Mouse (Mus musculus) C2C12 (cell line): ENCODE results near the gene Mrpl32.

Experiments used
- CEBPB ChIP-seq: IDR thresholded peaks from one replicate; pipeline ENCODE4 v1.6.1; 2011; ENCODE audit warnings: low read depth, mild to moderate bottlenecking, control low read depth, moderate library complexity
- CTCF ChIP-seq: IDR thresholded peaks from one replicate; pipeline ENCODE4 v1.5.1; 2011; ENCODE audit not compliant: control insufficient read depth, insufficient read depth, insufficient read length
- FOSL1 ChIP-seq: IDR thresholded peaks from one replicate; pipeline ENCODE4 v1.8.0; 2011; ENCODE audit warnings: mild to moderate bottlenecking, low read length; ENCODE audit not compliant: poor library complexity, insufficient read depth, severe bottlenecking
- MAX ChIP-seq: IDR thresholded peaks from one replicate; pipeline ENCODE4 v1.6.1; 2011; ENCODE audit warnings: mild to moderate bottlenecking, control low read depth
- MYOD1 ChIP-seq: IDR thresholded peaks from one replicate; pipeline ENCODE4 v1.6.1; 2011; ENCODE audit warnings: low read depth; ENCODE audit not compliant: control insufficient read depth, insufficient read length
- USF1 ChIP-seq: IDR thresholded peaks from one replicate; pipeline ENCODE4 v1.6.1; 2011; ENCODE audit warnings: low read depth, mild to moderate bottlenecking, control low read depth, moderate library complexity

GRCm38 (mm10) chr13:14618724-14619123, 5.8 kb upstream of the Mrpl32 start:
- TF ChIP-seq CTCF (peak; percentile 54), USF1 (no peak), CEBPB (no peak), MAX (no peak), FOSL1 (no peak), MYOD1 (no peak)
